Mouse (Mus musculus) limb, embryonic 14.5 days (tissue): ENCODE results near the gene Cysrt1. TPM values are rescaled to one million over a fixed set of nuclear protein-coding genes. Genes with fewer than 3 reads are reported as not detected.

ENCODE experiments used
- ATAC-seq: fragments of 200-750 bp; cut with Nextera tagmentation; 2 replicates; pipeline ENCODE4 v1.8.0; 2017; ENCODE audit warnings: low read depth, moderate number of reproducible peaks, moderate TSS enrichment; ENCODE audit not compliant: low FRiP score
- DNase-seq: peaks from one replicate; pipeline ENCODE4 v3.0.0-alpha.2; 2015; ENCODE audit warnings: low spot score
- H3K27ac ChIP-seq: fragments of 300-500 bp; sonication (generic); replicated peaks from 2 replicates; pipeline ENCODE4 v1.5.1; 2014; ENCODE audit warnings: low read depth, mild to moderate bottlenecking, low read length, moderate library complexity, mixed read lengths
- H3K27me3 ChIP-seq: fragments of 300-500 bp; sonication (generic); 2 replicates; pipeline ENCODE4 v1.6.1; 2014; ENCODE audit warnings: low read length, mixed read lengths; ENCODE audit not compliant: control insufficient read depth, insufficient read depth
- H3K36me3 ChIP-seq: fragments of 300-500 bp; sonication (generic); 2 replicates; pipeline ENCODE4 v1.6.1; 2014; ENCODE audit warnings: mild to moderate bottlenecking, low read length, moderate library complexity, mixed read lengths; ENCODE audit not compliant: control insufficient read depth, insufficient read depth
- H3K4me1 ChIP-seq: fragments of 300-500 bp; sonication (generic); 2 replicates; pipeline ENCODE4 v1.6.1; 2014; ENCODE audit warnings: antibody characterized with exemption, low read length, mixed read lengths; ENCODE audit not compliant: control insufficient read depth, insufficient read depth
- H3K4me2 ChIP-seq: fragments of 300-500 bp; sonication (generic); replicated peaks from 2 replicates; pipeline ENCODE4 v1.6.1; 2014; ENCODE audit warnings: low read depth, mild to moderate bottlenecking, low read length, moderate library complexity; ENCODE audit not compliant: severe bottlenecking
- H3K4me3 ChIP-seq: fragments of 300-500 bp; sonication (generic); replicated peaks from 2 replicates; pipeline ENCODE4 v1.5.1; 2014; ENCODE audit warnings: low read length
- H3K9ac ChIP-seq: fragments of 300-500 bp; sonication (generic); 2 replicates; pipeline ENCODE4 v1.6.1; 2014; ENCODE audit warnings: mild to moderate bottlenecking, low read depth, low read length, moderate library complexity; ENCODE audit not compliant: severe bottlenecking
- H3K9me3 ChIP-seq: fragments of 300-500 bp; sonication (generic); 2 replicates; pipeline ENCODE4 v1.6.1; 2016; ENCODE audit warnings: low read length; ENCODE audit not compliant: control insufficient read depth
- POLR2A ChIP-seq: fragments of 200-500 bp; IDR thresholded peaks from 2 replicates; pipeline ENCODE4 v1.8.0; 2012; ENCODE audit warnings: inconsistent platforms, mild to moderate bottlenecking, moderate library complexity, borderline replicate concordance; ENCODE audit not compliant: insufficient read depth, insufficient read length; ENCODE audit errors: extremely low read depth
- WGBS: fragments of 180-500 bp; shearing (Covaris S2); extraction: QIAGEN DNeasy Blood & Tissue Kit; methylation state at CpG from one replicate; pipeline ENCODE4 v1.1.7; 2014; 5-methylcytosine and 5-hydroxymethylcytosine counted together
- polyA plus RNA-seq, 2 experiments: library from polyadenylated mRNA; depleted of rRNA in 1 of 2; stranded (reverse) in 1 of 2; unstranded in 1 of 2; fragments of >200 nt; fragmentation: Nextera tagmentation in 1 of 2; extraction: Ambion mirVana in 1 of 2; gene quantifications; 2 replicates each; pipeline versions ENCODE4 v1.2.1 to v1.2.3; 2012 to 2014

Cysrt1 gene
- polyA plus RNA-seq, 2 experiments = 1.5 to 7.6 TPM

GRCm38 (mm10) chr2:25200631-25201030 is 41.6 kb downstream of the Cysrt1 start:
- no peak for ATAC-seq
- WGBS = 100% methylated on average over 2 of the region's 2 CpGs
- no peaks in the 10 kb centered on the region for H3K9me3 ChIP-seq
- peaks cover 11% of the 10 kb centered on the region; the same call in 1 of the 2 replicates for H3K27me3 ChIP-seq
- TF ChIP-seq POLR2A = no peak
- H3K4me1 ChIP-seq = 0 out of 2 replicates have a peak, but pooled peaks cover 5% of the 10 kb centered on the region
- H3K9ac ChIP-seq = no peak overlapping the region
- H3K27ac ChIP-seq = no peak overlapping the region
- no peak overlapping the region for H3K4me2 ChIP-seq
- H3K36me3 ChIP-seq = peaks cover 68% of the 10 kb centered on the region
- no peak overlapping the region for H3K4me3 ChIP-seq
- DNase-seq = no peak

- no peak overlapping the region for H3K4me2 ChIP-seq
- DNase-seq = no peak
Observed at GRCm38 (mm10) chr2:25197946-25198345, 44.3 kb downstream of the Cysrt1 start.

GRCm38 (mm10) chr2:25197191-25197590 is 45.1 kb downstream of the Cysrt1 start:
- no peak for ATAC-seq
- H3K4me1 ChIP-seq = 0 out of 2 replicates have a peak, but pooled peaks cover 11% of the 10 kb centered on the region
- H3K36me3 ChIP-seq = peaks cover 34% of the 10 kb centered on the region
- H3K4me3 ChIP-seq = no peak overlapping the region
- 31% methylated on average over 2 of the region's 2 CpGs for WGBS
- no peak for TF ChIP-seq POLR2A
- no peaks in the 10 kb centered on the region for H3K9me3 ChIP-seq
- DNase-seq = no peak
- H3K4me2 ChIP-seq = no peak overlapping the region
- peaks cover 21% of the 10 kb centered on the region for H3K27me3 ChIP-seq
- H3K27ac ChIP-seq = no peak overlapping the region
- no peak overlapping the region for H3K9ac ChIP-seq

More at GRCm38 (mm10) chr2:25197946-25198345, 44.3 kb downstream of the Cysrt1 start:
- Histone ChIP-seq H3K27me3 (peaks cover 21% of the 10 kb centered on the region), H3K27ac (no peak overlapping the region), H3K4me1 (0 out of 2 replicates have a peak, but pooled peaks cover 11% of the 10 kb centered on the region), H3K9ac (no peak overlapping the region), H3K9me3 (no peaks in the 10 kb centered on the region), H3K36me3 (peaks cover 41% of the 10 kb centered on the region), H3K4me3 (no peak overlapping the region)
- ATAC-seq = no peak
- no peak for TF ChIP-seq POLR2A

GRCm38 (mm10) chr2:25196172-25196954 is 45.9 kb downstream of the Cysrt1 start, which contains the start of gene Tor4a:
Gene Tor4a, minus strand, starts transcription at chr2:25196886.
- no peak for TF ChIP-seq POLR2A
- Histone ChIP-seq H3K27me3 (peaks cover 21% of the 10 kb centered on the region), H3K36me3 (peaks cover 27% of the 10 kb centered on the region), H3K4me1 (0 out of 2 replicates have a peak, but pooled peaks cover 11% of the 10 kb centered on the region), H3K27ac (no peak within 1 kb of the TSS), H3K9ac (no peak within 1 kb of the TSS), H3K4me2 (peak within 1 kb of the TSS; percentile 40), H3K9me3 (no peaks in the 10 kb centered on the region), H3K4me3 (peak within 1 kb of the TSS; percentile 27)
- DNase-seq (peak; percentile 58), ATAC-seq (peak; percentile 49; the same call in 1 of the 2 replicates)
- 9% methylated on average over 8 of the region's 8 CpGs for WGBS

GRCm38 (mm10) chr2:25195211-25196156 is 46.8 kb downstream of the Cysrt1 start:
- H3K9ac ChIP-seq = 0 out of 2 replicates have a peak overlapping the region, but pooled peaks have one; percentile 4
- 0 out of 2 replicates have a peak, but pooled peaks cover 11% of the 10 kb centered on the region for H3K4me1 ChIP-seq
- ATAC-seq (no peak), DNase-seq (peak; percentile 22)
- no peaks in the 10 kb centered on the region for H3K9me3 ChIP-seq
- peaks cover 21% of the 10 kb centered on the region for H3K27me3 ChIP-seq
- peak overlapping the region; percentile 40 for H3K4me2 ChIP-seq
- H3K4me3 ChIP-seq = peak overlapping the region; percentile 27
- no peak for TF ChIP-seq POLR2A
- H3K27ac ChIP-seq = no peak overlapping the region
- 23% methylated on average over 55 of the region's 55 CpGs for WGBS
- H3K36me3 ChIP-seq = peaks cover 18% of the 10 kb centered on the region
